Mouse (Mus musculus) erythroblast, embryonic 14.5 days (primary cell): Measurements from ENCODE around the gene Wdr91. TPM values are rescaled to one million over a fixed set of nuclear protein-coding genes. Genes with fewer than 3 reads are reported as not detected.
A peak's percentile ranks its signal among the peaks of the same experiment; 100 is the strongest.

ENCODE experiments used
- H3K27me3 ChIP-seq: 2 replicates; pipeline ENCODE4 v1.6.1; 2012; ENCODE audit warnings: inconsistent platforms; ENCODE audit not compliant: control insufficient read depth
- H3K36me3 ChIP-seq: 2 replicates; pipeline ENCODE4 v1.6.1; 2012; ENCODE audit warnings: mild to moderate bottlenecking, inconsistent platforms; ENCODE audit not compliant: control insufficient read depth
- H3K4me1 ChIP-seq: 2 replicates; pipeline ENCODE4 v1.6.1; 2012; ENCODE audit warnings: inconsistent platforms; ENCODE audit not compliant: control insufficient read depth
- H3K4me3 ChIP-seq: replicated peaks from 2 replicates; pipeline ENCODE3; 2012; ENCODE audit warnings: moderate library complexity, mild to moderate bottlenecking, inconsistent platforms
- H3K9me3 ChIP-seq: 2 replicates; pipeline ENCODE4 v1.6.1; 2012; ENCODE audit warnings: low read length, inconsistent platforms, mixed read lengths; ENCODE audit not compliant: control insufficient read depth
- GATA1 ChIP-seq: IDR thresholded peaks from 2 replicates; pipeline ENCODE4 v1.6.1; 2012; ENCODE audit warnings: low read length, inconsistent platforms, mixed read lengths
- TAL1 ChIP-seq: IDR thresholded peaks from 3 replicates; pipeline ENCODE4 v1.6.1; 2012; ENCODE audit warnings: low read length, inconsistent platforms, mixed read lengths
- polyA plus RNA-seq: library from polyadenylated mRNA; stranded (reverse); fragments of >175 nt; gene quantifications from 2 replicates; pipeline ENCODE4 v1.2.3, GENCODE M21; 2012

Gene Wdr91
- polyA plus RNA-seq, 1 experiment = 7.5 TPM

DNA sequence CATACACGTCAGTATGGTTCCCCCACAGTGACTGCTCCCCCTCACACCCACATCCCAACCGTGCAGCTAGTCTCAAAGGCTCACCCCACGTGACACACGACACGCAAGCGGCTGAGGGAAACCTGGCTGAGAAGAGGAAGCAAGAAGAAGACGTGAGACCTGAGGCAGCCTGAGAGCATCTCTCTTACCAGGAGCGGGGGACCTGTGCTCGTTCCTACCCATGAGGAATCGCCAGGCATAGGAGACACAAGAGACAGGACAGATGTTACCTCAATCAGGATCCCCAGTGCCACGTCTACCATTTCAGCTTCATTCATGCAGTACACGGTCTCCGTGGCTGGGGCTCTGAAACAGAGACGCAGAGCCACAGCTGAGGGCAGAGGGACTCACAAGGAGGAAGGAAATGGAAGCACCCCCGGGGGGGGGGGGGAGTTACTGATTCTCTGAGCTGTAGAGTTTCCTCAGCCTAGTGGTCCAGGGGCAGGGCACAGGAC lies 35.4 kb downstream of the Wdr91 start:
- H3K36me3 ChIP-seq = peaks cover 72% of the 10 kb centered on the region
- no peaks in the 10 kb centered on the region for H3K9me3 ChIP-seq
- H3K27me3 ChIP-seq = no peaks in the 10 kb centered on the region
- TF ChIP-seq GATA1 (no peak), TAL1 (no peak)
- peaks cover 80% of the 10 kb centered on the region for H3K4me1 ChIP-seq
- H3K4me3 ChIP-seq = peak overlapping the region; percentile 72

DNA sequence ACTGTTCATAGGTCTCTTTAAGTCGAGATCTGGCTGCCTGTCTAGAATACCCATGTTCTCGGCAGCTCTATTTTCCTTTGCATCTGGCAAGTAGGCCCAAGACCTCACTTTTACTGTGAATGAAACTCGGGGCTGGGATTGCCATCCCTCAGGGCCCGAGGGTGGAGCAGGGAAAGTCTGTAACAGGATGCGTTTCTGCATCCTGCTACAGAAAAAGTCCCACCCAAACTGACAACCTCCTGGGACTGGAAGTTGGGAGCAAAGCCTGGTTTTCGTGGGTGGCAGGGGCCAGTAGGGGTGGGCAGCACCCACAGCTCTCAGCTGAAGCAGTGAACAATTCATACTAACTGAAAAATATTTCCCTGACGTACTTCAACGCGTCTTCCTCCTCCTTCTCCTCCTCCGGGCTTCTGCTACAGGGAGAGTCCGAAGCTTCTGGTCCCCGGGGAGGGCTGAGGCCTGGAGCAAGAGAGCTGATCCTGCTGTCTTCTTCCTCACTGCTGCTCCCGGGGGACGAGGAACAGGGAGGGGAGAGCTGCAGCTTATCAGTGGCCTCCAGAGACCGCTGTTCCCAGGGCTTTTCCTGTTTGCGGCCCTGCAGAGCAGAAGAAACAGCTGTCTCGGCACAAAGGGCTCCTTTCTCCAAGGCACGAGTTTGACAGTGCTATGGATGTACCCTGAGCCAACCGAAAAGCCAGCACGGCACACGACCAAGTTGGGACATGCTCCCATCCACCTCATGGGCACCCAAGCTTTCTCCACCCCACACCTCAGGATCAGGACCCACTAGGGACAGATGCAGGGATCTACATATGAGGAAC lies 36.4 kb downstream of the Wdr91 start:
- Histone ChIP-seq H3K4me3 (peak overlapping the region; percentile 72), H3K27me3 (no peaks in the 10 kb centered on the region), H3K9me3 (no peaks in the 10 kb centered on the region), H3K4me1 (peaks cover 90% of the 10 kb centered on the region), H3K36me3 (peaks cover 67% of the 10 kb centered on the region)
- peak; percentile 70 for TF ChIP-seq GATA1
- peak; percentile 71 for TF ChIP-seq TAL1

DNA sequence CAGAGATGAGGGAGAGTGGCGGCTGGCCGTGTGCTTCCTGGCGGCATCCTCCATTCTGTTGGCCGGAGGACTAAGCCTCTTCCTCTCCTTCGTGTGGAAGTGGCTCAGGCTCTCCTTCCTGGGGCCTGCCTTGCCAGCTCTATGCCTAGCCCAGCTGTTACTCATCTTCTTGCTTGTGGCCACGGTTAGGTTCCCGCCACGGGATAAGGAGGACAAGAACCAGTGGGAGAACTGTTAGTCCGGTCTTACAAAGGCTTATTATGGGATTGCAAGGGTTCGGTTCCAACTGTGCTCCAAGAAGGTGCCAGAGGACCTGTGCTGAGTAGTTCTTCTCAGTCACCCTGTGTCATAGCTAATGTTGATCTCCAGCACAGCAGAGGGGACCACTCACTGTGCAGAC lies 37.8 kb downstream of the Wdr91 start:
- no peak for TF ChIP-seq GATA1

DNA sequence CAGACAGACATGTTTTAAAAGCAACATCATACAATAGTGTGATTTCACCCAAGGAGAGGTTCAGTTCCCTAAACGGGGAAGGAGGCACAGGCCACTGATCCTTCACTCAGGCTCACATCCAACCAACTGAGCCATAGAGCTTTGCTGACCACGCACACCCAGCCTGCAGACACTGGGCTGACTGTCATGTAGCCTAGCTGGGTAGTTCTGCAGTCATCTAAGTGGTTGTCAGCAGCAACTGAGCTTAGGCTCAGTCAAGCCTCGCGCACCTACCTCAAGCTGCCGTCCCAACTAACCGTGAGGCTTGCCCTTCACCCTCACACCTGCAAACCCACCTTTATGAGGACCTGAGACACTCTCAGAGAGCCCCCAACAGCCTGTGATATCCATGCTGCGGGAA lies 38.7 kb downstream of the Wdr91 start:
- TF ChIP-seq GATA1 = no peak
- TF ChIP-seq TAL1 = no peak
- peaks cover 90% of the 10 kb centered on the region for H3K4me1 ChIP-seq
- H3K36me3 ChIP-seq = peaks cover 59% of the 10 kb centered on the region
- no peaks in the 10 kb centered on the region for H3K27me3 ChIP-seq
- H3K4me3 ChIP-seq = no peak overlapping the region
- H3K9me3 ChIP-seq = no peaks in the 10 kb centered on the region

More for the DNA sequence above, 37.8 kb downstream of the Wdr91 start:
- Histone ChIP-seq H3K27me3 (no peaks in the 10 kb centered on the region), H3K9me3 (no peaks in the 10 kb centered on the region), H3K36me3 (peaks cover 59% of the 10 kb centered on the region), H3K4me1 (peaks cover 90% of the 10 kb centered on the region), H3K4me3 (no peak overlapping the region)

DNA sequence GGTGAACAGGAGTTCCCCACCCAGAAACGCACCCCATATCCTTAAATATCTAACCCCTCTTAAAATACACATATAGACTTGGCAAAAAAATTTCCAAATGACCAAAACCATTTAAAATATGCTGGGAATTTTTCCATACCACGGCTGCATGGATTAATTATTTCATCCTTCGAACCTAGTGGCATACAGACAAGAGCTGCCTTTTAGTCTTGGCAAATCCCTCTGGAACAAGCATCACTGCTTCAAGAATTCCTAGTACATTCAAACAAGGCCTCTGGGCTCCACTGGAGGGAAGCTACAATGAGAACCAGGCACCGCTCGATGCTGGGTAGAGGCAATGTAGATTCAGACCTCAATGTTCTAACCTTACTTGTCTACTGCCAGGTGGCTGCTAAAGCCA lies 40.0 kb downstream of the Wdr91 start:
- H3K27me3 ChIP-seq = no peaks in the 10 kb centered on the region
- H3K9me3 ChIP-seq = no peaks in the 10 kb centered on the region
- peaks cover 48% of the 10 kb centered on the region for H3K36me3 ChIP-seq
- H3K4me1 ChIP-seq = peaks cover 89% of the 10 kb centered on the region
- TF ChIP-seq GATA1 (no peak), TAL1 (no peak)
- no peak overlapping the region for H3K4me3 ChIP-seq

DNA sequence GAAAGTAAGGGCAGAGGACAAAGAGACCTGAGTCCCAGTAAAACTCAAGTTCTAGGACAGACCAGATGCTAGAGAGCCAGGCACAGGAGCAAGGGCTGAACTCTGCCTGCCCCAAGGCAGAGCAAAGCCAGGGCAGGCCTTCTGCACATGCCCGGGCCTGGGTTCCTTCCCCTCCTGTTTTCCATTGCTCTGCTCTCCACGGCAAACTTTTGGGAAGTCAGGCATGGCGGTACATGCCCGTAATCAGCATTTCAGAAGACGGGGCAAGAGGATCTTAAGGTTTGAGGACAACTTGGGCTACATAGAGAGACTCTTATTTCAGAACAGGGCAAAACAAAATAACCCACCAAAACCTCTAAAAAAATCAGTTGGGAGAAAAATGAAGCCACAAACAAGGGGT lies 40.5 kb downstream of the Wdr91 start:
- no peaks in the 10 kb centered on the region for H3K9me3 ChIP-seq
- peaks cover 42% of the 10 kb centered on the region for H3K36me3 ChIP-seq
- TF ChIP-seq GATA1 = no peak
- H3K27me3 ChIP-seq = no peaks in the 10 kb centered on the region
- H3K4me1 ChIP-seq = peaks cover 89% of the 10 kb centered on the region
- H3K4me3 ChIP-seq = no peak overlapping the region

DNA sequence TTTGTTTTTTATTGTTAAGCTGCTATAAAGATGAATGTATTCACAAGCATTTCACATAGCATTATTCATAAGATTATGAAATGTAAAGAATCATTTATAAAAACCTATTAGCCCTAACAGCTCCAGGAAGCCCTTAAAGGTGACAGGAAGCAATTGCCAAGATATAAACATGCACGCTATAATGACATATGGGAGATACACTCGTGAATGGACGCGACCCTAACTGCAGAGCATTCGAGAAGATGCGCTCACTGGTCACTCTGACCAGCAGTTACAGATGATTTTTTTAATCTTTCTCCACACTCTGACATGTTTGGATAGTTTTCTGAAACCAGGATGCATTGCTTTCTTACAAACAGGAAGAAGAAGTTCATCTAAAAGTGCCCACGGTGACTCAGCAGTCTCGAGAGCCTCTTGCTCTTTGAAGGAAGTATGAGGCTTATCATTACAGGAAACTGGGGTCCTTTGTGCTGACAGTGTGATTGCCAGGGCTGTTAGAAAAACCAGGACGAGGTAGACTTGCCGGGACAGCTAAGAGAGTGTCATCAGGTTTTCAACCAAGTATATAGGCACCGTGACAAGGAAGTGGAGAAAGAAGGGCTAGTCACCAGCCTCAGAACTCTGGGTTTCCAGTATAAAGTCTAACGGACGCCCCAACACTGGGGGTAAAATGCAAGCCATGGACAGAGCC lies 41.3 kb downstream of the Wdr91 start:
- H3K36me3 ChIP-seq = peaks cover 35% of the 10 kb centered on the region
- TF ChIP-seq TAL1 (no peak), GATA1 (no peak)
- peaks cover 81% of the 10 kb centered on the region for H3K4me1 ChIP-seq
- peak overlapping the region; percentile 49 for H3K4me3 ChIP-seq
- no peaks in the 10 kb centered on the region for H3K9me3 ChIP-seq
- no peaks in the 10 kb centered on the region for H3K27me3 ChIP-seq

DNA sequence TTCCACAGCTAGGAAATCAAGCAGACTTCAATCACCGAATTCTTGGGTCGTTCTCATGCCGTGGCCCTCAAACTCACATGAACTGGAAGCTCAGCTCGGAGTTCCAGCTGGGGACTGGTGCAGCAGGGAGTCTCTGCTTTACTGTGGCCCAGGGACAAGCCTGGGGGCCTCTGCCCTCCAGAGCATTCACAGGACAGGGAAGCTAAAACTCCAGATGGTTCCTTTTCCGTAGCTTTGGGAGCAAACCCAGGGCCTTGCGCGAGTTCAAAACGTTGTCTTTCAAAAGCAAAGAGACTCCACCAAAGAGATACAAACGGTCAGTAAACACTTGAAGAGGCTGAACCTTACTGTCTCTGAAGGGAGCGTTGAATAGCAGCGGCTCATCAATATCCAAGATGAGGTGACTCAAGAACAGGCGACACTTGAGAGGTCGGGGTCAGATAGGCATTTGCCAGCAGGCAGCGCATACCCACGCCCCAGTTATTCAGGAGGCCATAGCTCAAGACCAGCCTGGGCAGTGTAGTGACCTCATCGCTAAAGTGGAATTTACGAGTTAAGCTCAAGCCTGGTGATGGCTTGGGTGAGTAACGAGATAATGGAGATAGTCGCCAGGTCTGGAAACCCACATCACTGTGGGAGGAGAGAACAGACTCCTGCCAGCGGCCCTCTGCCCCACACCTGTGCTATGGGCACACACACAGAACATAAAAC lies 42.0 kb downstream of the Wdr91 start:
- Histone ChIP-seq H3K4me1 (peaks cover 78% of the 10 kb centered on the region), H3K4me3 (peak overlapping the region; percentile 49), H3K36me3 (peaks cover 28% of the 10 kb centered on the region), H3K27me3 (no peaks in the 10 kb centered on the region), H3K9me3 (no peaks in the 10 kb centered on the region)
- no peak for TF ChIP-seq GATA1
- no peak for TF ChIP-seq TAL1

DNA sequence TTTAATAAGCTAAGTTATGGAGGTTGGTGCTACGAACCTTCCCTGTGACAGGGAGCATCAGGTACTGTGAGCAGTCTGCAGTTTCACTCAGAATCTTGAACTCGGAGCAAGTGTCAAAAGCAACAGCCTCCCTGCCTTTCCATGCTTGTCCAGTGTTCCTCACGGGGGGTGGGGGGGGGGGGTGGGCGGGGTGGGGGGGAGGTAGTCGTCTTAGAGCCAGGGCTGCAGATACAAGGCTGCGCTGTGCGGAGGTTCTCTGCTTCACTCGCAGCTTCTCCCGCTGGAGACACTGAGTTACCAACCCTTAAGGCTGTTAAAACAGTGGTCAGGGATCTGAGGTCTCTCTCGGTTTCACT lies 42.7 kb downstream of the Wdr91 start:
- no peak for TF ChIP-seq TAL1
- no peak for TF ChIP-seq GATA1
- Histone ChIP-seq H3K4me1 (peaks cover 78% of the 10 kb centered on the region), H3K36me3 (peaks cover 21% of the 10 kb centered on the region)

More for the DNA sequence above, 42.7 kb downstream of the Wdr91 start:
- Histone ChIP-seq H3K9me3 (no peaks in the 10 kb centered on the region), H3K27me3 (no peaks in the 10 kb centered on the region), H3K4me3 (peak overlapping the region; percentile 49)
